Mouse (Mus musculus) neural tube, embryonic 10.5 days (tissue): ENCODE results near the gene Dennd2a.
"Not testable (repeated sequence)": the region's sequence is repeated elsewhere in the genome, so short reads cannot be mapped to it uniquely, and the experiment has no call there.

Source experiments
- DNase-seq: peaks from one replicate; pipeline ENCODE4 v3.0.0-alpha.2; 2017; ENCODE audit warnings: low spot score; ENCODE audit errors: extremely low spot score

Dennd2a gene

DNA sequence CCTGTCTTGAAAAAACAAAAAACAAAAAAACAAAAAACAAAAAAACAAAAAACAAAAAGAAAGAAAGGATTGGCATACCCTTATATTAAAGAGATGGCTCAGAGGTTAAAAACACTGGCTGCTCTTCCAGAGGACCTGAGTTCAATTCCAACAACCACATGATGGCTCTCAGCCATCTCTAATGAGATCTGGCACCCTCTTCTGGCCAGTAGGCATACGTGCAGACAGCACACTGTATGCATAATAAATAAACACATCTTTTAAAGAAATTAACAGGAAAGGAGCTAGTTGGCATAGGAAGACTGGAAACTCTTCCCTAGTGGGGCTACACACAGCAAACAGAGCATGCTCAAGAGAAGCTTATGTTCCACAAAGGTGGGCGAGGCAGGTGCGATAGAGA is 106.6 kb downstream of the Dennd2a start:
- DNase-seq: no peak

DNA sequence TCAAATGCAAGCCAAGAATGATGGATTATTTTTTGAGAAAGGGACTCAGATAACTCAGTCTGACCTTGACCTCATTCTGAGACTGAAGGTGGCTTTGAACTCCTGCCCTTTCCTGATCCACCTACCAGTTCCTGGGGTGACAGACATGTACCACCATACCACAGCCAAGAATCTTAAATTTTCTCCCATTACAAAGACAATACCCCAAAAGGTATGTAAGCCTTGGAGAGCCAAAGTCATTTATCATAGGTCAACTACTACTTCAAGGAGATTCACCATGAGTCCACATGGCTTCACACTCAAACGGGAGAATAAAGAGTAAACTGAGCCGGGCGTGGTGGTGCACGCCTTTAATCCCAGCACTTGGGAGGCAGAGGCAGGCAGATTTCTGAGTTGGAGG is 107.1 kb downstream of the Dennd2a start:
- no peak for DNase-seq

DNA sequence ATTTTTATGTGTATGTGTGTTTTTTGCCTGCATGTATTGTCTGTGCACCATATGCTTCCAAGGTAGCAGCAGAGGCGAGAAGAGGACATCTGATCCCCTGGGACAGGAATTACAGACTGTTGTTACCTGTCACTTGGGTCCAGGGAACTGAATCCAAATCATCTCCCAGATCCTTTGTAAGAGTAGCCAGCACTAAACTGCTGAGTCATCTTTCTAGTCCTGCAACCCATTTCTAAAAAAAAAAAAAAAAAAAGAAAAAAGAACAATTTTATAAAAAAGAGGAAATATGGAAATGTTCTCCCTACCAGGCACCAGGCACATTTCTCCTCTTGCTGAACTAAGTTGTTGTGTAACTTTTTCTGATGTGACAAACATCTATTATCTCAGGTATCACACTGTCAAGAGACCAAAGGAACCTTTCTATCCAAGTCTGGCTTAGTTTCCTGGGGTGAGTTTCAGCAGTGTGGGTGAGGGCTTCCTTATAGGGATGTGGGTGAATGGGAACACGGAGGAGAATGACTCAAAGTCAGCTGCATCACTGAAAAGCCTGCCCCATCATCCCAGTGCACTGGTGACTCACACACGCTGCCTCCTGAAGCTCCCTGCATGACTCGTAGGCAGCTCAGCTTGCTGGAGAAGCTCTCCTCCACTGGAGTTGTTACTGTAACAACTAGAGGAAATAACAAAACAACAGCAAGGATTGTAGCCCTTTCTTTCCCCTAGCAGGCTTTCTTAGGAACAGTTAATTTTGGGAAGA is 110.1 kb downstream of the Dennd2a start:
- DNase-seq: no peak

DNA sequence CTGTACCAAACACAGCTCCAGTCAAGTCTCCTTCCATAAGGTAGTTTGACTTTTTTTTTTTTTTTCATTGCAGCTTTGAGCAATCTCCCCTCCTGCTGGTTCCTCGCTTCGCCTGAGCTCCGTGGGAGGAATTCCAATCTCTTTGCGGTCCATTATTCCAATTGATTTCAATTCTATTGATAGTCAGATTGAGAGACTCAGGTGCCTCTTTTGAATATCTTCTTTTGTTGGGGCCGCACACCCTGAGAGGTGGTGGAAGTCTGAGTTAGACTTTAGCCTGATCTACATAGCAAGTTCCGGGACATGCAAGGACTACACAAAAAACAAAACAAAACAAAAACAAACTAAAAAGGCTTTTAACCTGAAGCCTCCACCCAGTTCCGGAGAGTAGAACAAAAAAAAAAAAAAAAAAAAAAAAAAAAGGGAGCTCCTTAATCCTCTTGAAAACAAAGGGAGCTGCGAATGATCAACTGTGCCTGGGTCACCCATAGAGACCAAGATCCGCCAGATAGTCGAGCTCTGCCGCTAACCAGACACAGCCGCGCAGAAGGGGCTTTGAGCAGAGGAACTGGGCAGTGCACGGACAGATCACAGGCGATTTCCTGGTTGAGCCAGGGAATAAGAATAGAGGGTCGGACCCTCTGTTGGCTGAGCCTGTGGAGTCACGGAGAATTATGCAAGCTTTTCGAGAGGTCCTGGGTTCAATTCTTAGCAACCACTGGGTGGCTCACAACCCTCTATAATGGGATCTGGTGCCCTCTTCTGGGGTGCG is 111.7 kb downstream of the Dennd2a start:
- DNase-seq: no peak

DNA sequence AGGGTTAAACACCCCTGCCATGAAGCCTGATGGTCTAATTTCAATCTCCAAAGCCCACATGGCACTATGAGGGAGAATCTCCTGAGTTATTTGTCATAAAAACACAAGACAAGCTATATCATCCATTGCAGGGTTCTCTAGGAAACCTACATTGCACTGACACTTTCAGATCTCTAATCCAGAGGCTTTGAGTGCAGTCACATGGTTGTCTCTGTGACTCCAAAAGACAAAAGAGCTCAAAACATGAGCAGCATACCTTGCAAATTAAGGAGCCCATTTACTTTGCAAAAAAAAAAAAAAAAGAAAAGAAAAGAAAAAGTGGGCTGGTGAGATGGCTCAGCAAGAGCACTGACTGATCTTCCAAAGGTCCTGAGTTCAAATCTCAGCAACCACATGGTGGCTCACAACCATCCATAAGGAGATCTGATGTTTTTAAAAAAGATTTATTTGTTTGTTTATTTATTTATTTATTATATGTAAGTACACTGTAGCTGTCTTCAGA is 114.8 kb downstream of the Dennd2a start:
- DNase-seq: no peak

DNA sequence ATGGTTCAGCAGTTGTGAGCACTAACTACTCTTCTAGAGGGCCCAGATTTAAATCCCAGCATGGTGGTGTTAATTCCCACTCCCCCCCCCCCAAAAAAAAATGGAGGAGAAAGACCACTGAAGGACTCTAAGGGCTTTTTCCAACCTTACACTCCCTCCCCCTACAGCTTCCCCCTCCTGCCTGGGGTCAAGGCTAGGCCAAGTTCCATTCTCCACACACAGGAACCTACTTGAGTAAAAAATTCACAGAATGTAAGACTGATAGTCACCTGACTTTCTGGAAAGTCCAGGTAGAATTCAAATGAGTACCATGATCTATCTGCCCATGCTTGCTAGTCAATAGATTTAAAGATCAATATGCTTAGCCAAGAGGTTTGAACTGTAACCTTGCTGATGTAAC is 117.5 kb downstream of the Dennd2a start:
- DNase-seq: no peak

DNA sequence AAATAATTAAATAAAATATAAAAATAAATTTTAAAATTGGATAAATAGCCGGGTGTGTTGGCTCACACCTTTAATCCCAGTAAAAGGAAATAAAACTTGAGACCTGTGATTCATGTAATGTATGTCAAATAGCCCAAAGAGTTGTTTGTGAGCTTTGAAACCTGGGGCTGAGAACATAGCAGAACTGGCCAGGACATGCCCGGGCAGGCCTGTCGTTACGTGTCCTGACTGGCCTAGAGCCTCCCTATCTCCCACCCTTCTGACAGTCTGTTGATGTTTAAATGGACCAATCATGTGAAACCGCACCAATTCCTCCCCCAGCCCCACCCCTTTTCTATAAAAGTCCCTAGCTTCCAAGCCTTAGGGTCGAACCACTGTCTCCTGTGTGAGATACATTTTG is 120.1 kb downstream of the Dennd2a start:
- not testable (repeated sequence) for DNase-seq

DNA sequence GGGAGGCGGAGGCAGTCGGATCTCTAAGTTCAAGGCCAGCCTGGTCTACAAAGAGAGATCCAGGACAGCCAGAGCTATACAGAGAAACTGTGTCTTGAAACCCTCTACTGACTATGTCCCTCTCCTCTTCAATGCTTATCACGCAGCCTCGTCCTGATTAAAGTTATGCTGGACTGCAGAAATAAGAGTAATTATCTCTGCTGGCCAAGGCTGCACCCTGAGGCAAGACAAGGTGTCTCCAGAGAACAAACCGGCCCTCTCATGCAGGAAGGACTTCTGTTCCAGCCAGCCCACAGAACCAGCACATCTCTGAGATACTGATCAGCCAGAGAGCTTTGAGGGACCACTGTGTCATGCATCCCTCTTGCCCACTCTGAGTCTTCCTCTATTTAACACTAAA is 121.8 kb downstream of the Dennd2a start:
- DNase-seq: no peak

DNA sequence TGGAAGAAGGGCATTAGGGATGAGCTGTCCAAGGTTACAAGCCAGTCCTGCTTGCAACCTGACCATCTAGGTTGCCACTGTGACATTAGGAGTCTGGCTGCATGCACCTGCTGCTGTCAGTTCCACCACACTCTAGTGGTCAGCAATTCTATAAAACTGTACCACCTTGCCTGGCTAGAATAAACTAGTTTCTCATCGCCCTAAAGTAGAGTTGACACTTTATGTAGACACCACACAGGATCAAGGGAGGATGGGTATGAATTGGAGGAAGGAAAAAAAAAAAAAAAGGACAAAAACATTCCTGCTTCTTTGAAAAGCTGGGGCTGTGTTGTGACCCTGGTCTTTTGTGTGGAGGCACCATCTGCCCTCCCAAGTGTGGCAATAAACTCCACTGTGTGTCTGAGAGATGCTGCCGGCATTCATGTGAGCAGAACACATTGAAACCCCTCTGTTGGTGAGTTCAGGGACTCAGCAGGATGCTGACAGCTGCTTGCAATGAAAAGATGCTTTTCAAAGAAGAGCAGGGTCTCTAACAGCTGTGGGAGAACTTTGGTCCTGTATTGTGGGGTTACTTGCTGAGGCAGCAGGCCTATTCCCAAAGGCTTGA is 122.7 kb downstream of the Dennd2a start:
- DNase-seq: peak; percentile 42

DNA sequence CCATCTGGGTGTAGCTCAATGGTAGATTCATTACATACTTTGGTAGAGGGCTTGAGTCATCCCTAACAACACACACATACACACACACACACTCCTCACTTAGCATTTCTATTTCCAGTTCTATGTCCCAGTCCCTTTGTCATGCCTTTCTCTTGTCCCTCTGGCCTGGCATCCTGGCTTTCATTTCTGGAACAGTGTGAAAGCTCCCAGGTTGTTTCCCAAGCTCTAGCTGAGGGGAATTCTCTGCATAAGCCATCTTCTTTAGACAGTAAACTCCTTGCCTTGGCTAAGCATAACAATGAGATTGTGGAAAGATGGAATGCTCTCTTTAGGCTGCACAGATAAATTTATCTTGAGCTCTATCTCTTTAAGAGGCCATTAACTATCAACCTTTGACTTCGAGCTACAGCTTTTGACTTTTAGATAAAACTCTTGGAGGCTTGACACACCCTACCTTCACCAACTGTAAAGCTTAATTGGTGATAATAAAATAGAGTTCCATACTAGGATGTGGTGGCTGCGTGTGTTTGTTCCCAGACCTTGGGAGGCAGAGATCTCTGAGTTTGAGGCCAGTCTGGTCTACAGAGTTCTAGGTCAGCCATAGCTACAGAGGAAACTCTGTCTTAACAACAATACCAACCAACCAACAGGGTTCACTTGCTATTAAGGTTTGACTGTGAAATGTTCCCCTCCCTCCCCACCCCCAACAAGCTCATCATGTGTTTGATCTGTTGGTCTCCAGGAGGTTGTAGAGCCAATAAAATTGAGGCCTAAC is 123.4 kb downstream of the Dennd2a start:
- DNase-seq: no peak

DNA sequence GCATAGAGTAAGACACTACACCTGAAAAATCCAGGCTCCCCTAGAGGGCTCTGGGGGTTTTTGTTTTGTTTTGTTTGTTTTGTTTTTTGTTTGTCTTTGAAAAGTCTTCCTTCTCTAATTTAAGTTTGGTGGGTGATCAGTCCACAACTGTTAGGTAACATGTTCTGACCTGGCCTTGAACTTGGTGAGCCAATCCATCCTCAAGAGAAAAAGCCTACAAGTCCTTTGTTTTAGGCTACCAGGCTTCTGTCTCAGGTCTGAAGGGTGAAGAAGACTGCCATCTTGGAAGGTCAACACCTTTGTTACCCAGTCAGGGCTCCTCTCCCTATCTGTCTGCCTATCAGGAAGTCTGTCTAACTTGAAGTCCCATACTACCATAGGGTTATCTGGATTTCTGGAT is 124.0 kb downstream of the Dennd2a start:
- no peak for DNase-seq

DNA sequence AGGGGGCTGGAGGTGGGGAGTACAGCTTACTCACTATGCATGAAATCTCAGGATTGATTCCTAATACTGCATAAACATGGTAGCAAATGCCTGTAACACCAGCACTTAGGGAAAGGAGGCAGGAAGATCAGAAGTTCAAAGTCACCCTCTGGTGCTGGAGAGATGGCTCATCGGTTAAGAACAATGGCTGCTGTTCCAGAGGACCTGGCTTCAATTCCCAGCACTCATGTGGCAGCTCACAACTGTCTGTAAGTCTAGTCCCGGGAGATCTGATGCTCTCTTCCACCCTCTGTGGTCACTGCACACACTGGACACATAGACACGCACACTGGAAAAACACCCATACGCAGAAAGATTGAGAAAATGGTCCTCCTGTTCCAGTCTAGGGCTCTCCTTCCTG is 124.5 kb downstream of the Dennd2a start:
- DNase-seq: no peak

DNA sequence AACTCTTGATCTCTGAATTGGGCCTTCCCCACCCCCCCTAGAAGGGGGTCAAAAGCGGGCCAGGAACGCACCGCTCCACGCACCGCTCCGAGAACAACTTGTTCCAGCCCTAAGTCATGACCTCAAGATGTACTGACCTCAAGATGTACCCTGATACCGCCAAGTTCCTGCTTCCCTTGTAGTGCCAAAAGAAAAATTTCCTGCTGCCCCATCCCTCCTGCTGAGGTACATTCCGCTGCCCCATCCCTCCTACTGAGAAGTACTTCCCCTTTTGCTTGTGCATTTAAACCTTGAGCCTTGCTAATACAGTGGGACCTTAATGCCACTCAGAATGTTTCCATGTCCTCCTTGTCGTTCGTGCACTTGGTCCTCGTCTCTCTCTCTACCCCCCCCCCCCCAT is 126.9 kb downstream of the Dennd2a start:
- no peak for DNase-seq

DNA sequence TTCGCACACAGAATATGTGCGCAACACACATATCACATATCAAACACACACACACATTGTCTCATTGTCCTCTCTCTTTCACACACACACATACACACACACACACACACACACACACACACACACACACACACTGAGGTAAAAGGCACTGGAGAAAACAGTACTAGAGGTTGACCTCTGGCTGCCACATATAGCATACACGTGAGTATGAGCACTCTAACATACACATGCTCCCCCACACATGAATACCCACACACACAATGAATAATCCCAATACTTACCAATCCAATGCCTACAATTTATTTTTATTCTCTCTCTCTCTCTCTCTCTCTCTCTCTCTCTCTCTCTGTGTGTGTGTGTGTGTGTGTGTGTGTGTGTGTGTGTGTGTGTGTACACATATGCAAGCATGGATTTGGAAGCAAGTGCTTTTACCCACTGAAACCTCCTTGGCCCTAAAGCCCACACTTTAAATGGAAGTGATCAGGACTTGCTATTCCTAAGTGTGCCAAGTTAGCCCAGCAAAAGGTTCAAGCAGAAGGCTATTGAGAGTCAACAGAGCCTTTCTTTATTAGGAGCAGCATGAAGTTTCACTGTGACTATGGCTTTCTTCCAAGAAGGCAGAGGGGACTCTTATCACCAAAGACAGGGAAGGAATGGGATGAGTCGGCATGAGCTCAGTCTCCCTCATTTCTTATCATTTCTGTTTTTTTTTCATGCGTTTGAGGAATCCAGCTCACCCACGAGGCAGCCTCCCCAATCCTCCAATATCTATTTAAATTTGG is 128.5 kb downstream of the Dennd2a start:
- no peak for DNase-seq

DNA sequence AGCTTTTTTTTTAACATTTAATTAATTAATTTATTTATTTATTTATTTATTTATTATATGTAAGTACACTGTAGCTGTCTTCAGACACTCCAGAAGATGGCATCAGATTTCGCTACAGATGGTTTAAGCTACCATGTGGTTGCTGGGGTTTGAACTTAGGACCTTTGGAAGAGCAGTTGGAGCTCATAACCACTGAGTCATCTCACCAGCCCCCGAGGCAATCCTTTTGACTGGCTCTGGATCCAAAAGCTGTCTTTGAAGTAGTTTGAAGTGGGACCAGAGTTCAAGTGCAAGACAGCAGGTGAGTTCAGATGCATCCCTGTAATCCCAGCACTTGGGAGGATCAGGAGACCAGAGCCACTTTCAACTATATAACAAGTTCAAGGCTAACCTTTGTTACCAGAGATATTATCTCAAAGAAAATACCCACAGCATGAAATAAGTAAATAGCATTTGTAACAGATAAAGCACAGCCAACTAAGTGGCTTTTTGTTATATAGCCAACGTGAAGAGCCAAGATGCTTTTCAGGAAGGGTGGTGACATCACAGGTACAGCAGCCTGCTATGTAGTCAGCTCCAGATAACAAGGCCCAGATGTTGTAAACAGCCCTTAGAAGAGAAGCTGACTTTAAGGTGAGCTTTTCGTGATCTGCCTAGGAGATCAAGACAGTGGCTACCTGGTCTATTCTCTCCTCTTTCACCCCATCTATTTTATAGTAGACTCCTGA is 130.2 kb downstream of the Dennd2a start:
- no peak for DNase-seq

DNA sequence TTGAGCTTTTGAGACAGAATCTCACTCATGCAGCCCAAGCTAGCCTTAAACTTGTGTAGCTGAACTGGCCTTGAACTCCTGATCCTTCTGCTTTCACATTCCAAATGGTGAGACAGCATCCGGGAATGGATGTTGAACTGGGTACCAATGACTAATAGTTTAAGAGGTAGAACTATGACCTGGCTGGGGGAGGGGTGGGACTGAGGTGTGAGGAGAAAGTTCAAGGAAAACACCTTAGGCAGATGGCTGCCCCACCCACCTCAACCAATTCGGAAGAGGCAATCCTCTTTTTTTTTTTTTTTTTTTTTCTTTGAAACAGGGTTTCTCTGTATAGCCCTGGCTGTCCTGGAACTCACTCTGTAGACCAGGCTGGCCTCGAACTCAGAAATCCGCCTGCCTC is 130.9 kb downstream of the Dennd2a start:
- no peak for DNase-seq

DNA sequence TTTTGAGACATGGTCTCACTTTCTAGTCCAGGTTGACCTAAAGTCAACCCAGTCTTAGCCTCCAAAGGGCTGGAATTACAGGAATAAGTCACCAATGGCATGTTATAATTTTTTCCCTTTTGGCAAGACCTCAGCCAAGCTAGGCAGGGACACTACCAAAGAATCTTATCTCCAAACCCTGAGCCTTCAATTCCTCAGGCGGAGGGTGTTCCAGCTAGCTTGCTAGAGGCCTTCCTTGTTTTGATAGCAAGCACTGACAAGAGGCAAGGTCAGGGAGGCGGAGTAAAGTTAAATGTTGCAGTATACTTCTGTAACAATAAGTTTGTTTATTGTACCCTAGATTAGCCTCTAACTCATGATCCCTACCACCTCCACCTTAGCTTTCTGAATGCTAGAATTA is 132.5 kb downstream of the Dennd2a start:
- no peak for DNase-seq

DNA sequence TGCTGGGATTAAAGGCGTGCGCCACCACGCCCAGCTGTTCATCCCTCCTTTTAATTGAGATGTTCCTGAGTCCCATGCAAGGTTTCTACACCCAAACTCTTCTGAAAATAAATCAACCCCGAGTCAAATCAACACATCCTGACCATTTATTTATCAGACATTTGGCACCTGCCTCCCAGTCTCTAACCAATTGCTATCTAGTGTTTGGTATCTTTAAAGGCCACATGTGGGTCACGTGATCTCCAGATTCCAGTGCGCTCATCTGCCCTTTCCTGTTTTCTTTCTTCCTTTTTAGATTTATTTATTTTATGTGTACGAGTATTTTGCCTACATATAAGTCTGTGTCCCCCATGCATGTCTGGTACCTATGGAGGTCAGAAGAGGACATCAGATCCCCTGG is 134.0 kb downstream of the Dennd2a start:
- no peak for DNase-seq

DNA sequence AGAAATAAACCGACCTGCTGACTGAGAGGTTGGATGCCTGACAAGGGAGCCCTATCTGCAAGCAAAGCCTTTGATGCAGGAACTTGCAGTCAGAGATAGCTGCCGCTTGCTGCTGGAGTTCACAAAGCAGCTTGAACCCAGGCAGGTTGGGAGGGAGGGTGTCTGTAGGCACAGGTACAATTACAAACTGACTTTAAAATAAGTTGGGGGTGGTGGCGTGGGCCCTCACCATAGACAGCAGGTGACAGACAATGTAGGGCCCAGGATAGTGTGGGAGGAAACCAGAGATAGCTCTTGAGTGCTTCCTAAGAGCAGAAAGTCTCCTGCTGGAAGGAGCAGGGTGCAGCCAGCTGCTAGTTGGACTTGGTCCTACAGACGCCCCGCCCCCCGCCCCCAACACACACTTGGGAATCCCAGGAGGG is 134.5 kb downstream of the Dennd2a start:
- no peak for DNase-seq

DNA sequence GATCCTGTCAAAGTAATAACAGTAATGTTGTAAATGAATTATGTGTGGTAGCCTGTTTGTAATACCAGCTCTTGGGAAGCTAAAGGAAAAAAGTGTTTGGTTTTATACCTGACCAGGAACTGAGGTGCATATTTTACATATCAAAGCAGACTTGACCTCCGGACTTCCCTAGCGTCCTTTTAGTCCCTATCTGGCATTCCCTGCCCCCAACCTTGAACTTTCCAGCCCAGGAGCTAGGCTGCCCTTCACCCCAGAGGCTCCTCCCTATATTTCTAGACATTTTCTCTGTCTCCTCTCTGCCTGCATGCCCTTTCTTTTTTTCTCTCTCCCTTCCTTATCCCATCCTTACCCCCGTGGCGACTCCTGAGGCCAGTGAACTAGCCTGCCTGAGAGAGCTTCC is 136.8 kb downstream of the Dennd2a start:
- DNase-seq: no peak
